Mouse (Mus musculus): ENCODE data around the gene Klra5.
"Not testable (repeated sequence)": the region's sequence is repeated elsewhere in the genome, so short reads cannot be mapped to it uniquely, and the experiment has no call there.

Klra5 gene

DNA sequence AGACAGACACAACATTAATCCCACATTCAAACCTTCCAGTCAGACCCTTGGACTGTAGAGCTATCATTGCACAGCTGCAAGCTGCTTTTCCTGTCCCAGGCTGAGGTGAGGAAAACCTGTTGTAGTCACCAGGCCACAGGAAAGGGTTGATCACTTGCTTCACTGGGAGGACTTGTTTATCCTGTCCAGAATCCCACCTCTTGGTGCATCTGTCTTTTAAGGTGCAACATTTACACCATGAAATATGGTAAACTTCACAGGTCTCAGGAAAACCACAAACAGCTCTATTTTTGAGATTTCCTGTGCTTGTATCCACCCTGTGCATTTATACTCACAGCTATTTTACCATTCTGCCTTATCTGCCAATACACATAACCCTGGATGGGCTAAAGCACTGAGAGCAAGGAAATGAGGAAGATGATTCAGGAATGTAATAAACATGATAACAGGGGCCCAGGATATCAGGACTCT is at the start of gene Klra5:
Klra5 (minus strand) TSS at position 175 of the 471 bp plus-strand sequence.
- DNase-seq (ENCODE audit: low spot score), result not testable (repeated sequence)

DNA sequence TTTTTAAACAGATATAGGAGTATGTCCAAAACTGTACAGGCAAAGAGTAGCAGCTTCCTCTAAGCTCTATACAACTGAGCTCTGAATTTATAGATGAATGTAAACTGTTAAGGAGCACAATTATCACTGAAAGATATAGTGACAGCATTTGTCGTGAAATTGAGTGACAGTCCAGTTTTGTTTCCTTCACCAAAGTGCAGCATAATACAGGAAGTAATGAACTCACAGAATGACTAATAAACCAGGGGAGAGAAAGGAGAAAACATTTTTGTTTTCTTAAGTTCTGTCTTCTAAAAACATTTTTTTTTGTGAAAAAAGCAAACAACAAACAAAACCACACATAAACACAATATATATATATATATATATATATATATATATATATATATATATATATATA is 454 bp downstream of the Klra5 start:
- no peak for DNase-seq (ENCODE audit: low spot score)

DNA sequence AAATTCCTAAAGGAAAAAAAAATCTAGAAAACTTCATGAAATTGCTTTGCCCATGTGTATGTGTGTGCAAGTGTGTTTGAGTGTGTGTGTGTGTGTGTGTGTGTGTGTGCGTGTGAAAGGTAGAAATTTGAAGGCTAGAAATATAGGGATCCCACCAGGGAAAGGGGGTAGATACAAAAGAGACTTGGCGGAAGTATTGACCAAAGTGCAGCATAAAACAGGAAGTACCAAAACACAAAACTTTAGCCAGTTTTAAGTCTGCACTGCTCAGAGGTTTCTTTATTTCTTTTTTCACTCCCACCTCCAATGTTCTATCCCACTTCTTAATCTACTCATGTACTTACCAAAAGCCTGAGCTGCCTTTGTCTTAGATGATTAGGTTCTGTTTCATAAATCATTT is 34.9 kb downstream of the Klra5 start:
- no peak for DNase-seq (ENCODE audit: low spot score)

DNA sequence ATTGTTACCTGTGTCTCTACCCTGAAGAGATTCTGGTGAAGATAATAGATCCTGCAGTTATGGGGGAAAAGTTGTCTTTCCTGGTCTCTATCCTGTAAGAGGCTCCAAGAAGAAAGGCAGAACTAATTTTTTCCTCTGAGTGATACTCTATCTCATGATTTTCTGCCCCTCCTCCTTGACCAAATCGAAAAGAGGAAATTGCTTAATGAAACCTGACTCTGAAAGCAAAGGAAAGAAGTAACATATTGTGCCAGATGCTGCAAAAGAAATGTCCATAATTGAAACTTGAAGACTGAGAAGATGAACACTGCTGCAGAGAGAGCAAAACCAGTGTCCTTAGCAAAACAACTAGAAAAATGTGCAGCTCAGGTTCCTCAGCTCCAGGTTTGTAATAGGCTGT is 40.9 kb downstream of the Klra5 start, which contains the start of gene Klra17:
Klra17 (minus strand) TSS at position 124 of the 400 bp plus-strand sequence.
- DNase-seq (ENCODE audit: low spot score), result no peak

- not testable (repeated sequence) for DNase-seq (ENCODE audit: low spot score)
Measured at GRCm38 (mm10) chr6:129862349-129862748, 55.1 kb downstream of the Klra5 start, which contains the start of gene Gm17631. TSS of gene Gm17631 (plus strand) at chr6:129862649.

Measured in MN1 (cell line).